Mouse (Mus musculus) left cerebral cortex, postnatal 25 days (tissue): ENCODE results near the gene Odf3b. TPM values are rescaled to one million over a fixed set of nuclear protein-coding genes. Genes with fewer than 3 reads are reported as not detected.
A peak's percentile ranks its signal among the peaks of the same experiment; 100 is the strongest.

ENCODE experiments used
- DNase-seq, 2 experiments: peaks; one replicate each; pipeline ENCODE4 v3.0.0; 2022; ENCODE audit warnings: low spot score in 2 of 2, mixed read lengths in 1 of 2
- intact Hi-C: fragments of 180-260 bp; cut with DNase I; formaldehyde crosslinking; loops from one replicate; pipeline ENCODE4 v1.15.1; 2025
- total RNA-seq, 2 experiments: library from RNA; stranded (reverse); gene quantifications; 2 replicates each; pipeline ENCODE4 v1.2.3; 2021

Gene Odf3b
- total RNA-seq, 2 experiments from 2014 or later, result 0.57 to 0.80 TPM

- no peak for DNase-seq
- intact Hi-C loops, result loop anchor here (5.0 kb wide), 1 partner anchor 90 kb away; no protein-coding TSS in a partner anchor
Measured at GRCm38 (mm10) chr15:89377362-89377761, 1.7 kb downstream of the Odf3b start.

- no peak for DNase-seq
- intact Hi-C loops, result loop anchor here (5.0 kb wide), 1 partner anchor 90 kb away; no protein-coding TSS in a partner anchor
Measured at GRCm38 (mm10) chr15:89376957-89377356, 2.1 kb downstream of the Odf3b start, which contains the start of gene Tymp. Tymp (minus strand) TSS chr15:89377039.

- intact Hi-C loops, result loop anchor here (5.0 kb wide), 1 partner anchor 91 kb away; no protein-coding TSS in a partner anchor
- no peak for DNase-seq
Measured at GRCm38 (mm10) chr15:89376040-89376439, 3.0 kb downstream of the Odf3b start.

DNA sequence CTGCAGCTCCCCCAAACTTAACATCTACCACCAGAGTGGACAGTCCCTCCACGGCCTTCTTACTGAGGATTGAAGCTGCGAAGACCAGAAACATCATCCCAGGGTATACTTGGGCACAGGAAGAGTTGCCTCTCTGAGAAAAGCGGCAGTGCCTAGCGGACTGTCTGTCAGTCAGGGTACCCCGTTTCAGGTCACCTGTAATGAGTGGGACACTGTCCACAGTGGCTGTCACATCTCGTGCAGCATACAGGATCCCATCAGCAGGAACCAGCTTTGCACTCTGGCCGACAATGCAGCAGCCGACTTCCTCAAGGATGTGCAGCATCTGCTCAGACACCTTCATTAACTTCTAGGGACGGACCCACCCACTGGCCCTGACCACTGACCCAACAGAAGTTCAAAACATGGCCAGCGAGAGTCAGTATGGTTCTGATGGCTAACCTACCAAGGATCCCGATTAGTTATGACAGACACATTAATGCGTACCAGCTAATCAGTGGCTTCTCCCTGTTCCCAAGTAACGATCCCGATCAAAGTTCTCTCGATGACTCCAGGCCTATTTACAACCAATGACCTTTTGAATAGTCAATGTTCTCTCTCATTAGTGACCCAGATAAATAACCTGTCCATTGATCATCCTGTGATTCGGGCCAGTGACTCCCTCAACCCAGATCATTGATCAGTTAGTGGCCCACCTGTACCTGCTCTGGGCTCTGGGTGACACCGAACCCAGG is 4.1 kb downstream of the Odf3b start:
- DNase-seq, result no peak
- intact Hi-C loops, result loop anchor here (5.0 kb wide), 1 partner anchor 92 kb away; no protein-coding TSS in a partner anchor

GRCm38 (mm10) chr15:89374340-89374739 is 4.7 kb downstream of the Odf3b start:
- intact Hi-C loops, result no loop called here
- DNase-seq, result no peak

- intact Hi-C loops, result loop anchor here (2.0 kb wide), 1 partner anchor 19 kb away; the partner anchor contains the start of genes Lmf2 and Ncaph2
- DNase-seq, result peak; percentile 93
Measured at GRCm38 (mm10) chr15:89373762-89374248, 5.3 kb downstream of the Odf3b start, which contains the start of gene Sco2. Sco2 (minus strand) TSS chr15:89373846.

DNA sequence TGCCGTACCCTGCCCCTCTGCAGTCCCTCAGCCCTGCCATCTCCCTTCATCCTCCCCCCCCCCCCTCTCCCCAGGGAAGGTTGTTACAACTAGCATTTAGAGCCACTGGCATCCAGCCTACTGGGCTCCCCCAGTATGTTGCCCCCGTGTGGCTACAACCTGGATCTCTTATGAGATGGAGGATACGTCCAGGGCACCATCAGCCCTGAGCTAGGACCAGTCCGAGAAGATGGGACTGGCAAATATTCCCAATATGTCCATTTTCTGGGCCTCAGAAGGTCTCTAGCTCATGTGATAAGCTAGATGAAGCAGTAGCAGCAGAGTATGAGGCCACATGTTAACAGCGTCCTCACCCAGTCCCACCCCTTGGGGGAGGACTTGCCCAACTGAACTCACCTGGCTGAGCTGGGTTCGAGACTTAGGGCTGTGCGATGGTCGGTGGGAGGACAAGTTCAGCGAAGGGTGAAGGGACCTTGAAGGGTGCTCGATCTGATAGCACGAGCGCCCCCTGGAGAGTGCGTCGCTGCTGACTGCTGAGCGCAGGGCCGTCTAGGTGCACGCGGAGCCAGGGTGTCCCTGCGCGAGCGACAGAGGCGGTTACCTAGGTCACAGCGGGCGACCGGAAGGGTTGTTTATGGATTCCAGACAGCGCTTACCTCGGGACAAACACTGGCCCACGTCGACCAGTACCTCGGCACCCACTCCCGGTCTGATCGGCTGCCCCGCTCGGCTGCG is 5.9 kb downstream of the Odf3b start:
- intact Hi-C loops, result loop anchor here (2.0 kb wide), 1 partner anchor 18 kb away; the partner anchor contains the start of genes Lmf2 and Ncaph2
- peak; percentile 81 to 83 for DNase-seq

- no peak for DNase-seq
- intact Hi-C loops, result loop anchor here (2.0 kb wide), 1 partner anchor 18 kb away; the partner anchor contains the start of genes Lmf2 and Ncaph2
Measured at GRCm38 (mm10) chr15:89372536-89372935, 6.5 kb downstream of the Odf3b start.

GRCm38 (mm10) chr15:89372068-89372467 is 7.0 kb downstream of the Odf3b start:
- intact Hi-C loops, result loop anchor here (2.0 kb wide), 1 partner anchor 17 kb away; the partner anchor contains the start of genes Lmf2 and Ncaph2
- DNase-seq, result no peak

DNA sequence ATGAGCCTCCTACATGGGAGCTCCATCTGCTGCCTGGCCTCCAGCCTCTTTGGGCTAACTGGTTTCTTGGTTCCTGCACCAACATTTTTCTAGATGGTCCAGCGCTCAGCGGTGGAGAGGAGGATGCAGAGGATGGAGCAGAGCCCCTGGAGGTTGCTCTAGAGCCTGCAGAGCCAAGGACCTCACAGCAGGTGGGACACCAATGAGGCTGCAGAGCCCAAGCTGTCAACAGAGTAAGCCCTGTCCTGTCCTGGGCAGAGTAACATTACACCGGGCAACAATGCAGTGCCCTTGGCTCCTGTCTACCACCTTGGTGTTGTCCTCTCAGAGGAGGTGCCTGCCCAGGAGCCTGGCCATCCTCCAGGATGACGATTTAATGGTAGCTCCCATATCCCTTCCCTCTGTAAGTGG is 13.9 kb downstream of the Odf3b start:
- DNase-seq, result no peak
- intact Hi-C loops, result no loop called here

- intact Hi-C loops, result no loop called here
- no peak for DNase-seq
Measured at GRCm38 (mm10) chr15:89363051-89363450, 16.0 kb downstream of the Odf3b start.

DNA sequence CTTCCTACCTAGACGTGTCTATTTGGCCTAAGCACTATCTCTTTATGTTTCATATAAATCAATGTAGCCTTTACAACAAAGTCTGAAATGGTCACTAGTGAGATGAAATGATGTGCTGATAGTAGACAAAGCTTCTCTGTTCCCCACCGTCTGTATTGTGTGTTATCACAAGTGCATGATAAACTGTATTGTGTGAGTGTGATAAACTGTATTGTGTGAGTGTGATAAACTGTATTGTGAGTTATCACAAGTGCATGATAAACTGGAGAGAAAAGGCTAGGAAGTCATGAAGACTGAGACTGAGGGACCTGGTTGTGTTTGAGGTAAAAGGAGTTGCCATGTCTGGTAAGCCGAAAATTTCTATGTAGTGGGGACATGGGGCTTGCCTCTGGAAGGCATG is 20.3 kb downstream of the Odf3b start:
- intact Hi-C loops, result loop anchor here (5.0 kb wide), 1 partner anchor 236 kb away; the partner anchor contains the start of gene Tubgcp6
- DNase-seq, result no peak

DNA sequence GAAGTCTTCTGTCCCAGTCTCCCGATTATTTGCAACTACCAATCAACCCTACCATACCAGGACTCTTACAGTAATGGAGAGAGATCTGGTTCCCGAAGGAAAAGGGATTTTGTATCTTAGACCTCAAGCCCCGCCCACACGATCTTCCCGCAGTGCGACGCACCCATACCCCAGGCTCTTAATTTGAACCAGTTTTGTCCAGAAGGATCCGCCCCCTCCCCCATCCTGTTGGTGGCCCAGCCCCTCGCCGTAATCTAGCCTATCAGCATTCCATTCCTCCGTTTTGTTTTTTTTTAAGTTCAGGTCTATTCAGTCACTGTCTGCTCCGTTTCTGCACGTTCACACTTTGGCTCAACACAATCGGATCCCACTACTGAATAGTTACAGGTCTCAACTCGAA is 22.7 kb downstream of the Odf3b start:
- DNase-seq, result peak; percentile 60 to 67
- intact Hi-C loops, result loop anchor here (5.0 kb wide), 1 partner anchor 234 kb away; the partner anchor contains the start of gene Tubgcp6

- peak; percentile 94 to 96 for DNase-seq
- intact Hi-C loops, result loop anchor here (1.0 to 5.0 kb wide), 4 partner anchors 17 to 233 kb away; partner anchors contain the start of genes C730034F03Rik, Chkb, Gm44502 and Sbf1
Measured at GRCm38 (mm10) chr15:89355241-89356187, 23.6 kb downstream of the Odf3b start, which contains the start of the genes Lmf2 and Ncaph2. Lmf2 (minus strand) TSS chr15:89355659. Ncaph2 (plus strand) TSS chr15:89355719.

GRCm38 (mm10) chr15:89354455-89354854 is 24.6 kb downstream of the Odf3b start:
- no peak for DNase-seq
- intact Hi-C loops, result loop anchor here (2.0 kb wide), 2 partner anchors 18 to 40 kb away; partner anchors contain the start of genes Sbf1 and Sco2

DNA sequence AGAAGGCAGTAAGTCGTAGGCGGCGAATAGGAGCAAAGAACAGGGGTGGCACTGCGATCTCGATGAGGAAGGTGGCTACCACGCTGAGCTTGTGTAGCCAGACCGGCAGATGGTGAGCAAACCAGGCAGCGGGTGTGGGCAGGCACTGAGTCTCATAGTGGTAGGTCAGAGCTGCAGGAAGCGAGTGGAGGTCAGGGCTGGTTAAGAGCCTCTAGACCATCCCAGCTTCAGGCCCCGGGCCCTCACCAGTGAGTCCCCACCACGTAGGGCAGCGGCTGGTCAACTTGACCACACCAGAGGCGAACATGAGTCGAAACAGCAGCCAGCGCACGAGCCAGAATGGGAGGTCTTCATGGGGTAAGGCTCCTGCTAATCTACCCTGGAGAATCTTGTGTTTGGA is 25.2 kb downstream of the Odf3b start:
- DNase-seq, result no peak
- intact Hi-C loops, result loop anchor here (2.0 kb wide), 2 partner anchors 19 to 39 kb away; partner anchors contain the start of genes Sbf1 and Sco2

GRCm38 (mm10) chr15:89352795-89353194 is 26.3 kb downstream of the Odf3b start:
- no peak for DNase-seq
- intact Hi-C loops, result no loop called here

DNA sequence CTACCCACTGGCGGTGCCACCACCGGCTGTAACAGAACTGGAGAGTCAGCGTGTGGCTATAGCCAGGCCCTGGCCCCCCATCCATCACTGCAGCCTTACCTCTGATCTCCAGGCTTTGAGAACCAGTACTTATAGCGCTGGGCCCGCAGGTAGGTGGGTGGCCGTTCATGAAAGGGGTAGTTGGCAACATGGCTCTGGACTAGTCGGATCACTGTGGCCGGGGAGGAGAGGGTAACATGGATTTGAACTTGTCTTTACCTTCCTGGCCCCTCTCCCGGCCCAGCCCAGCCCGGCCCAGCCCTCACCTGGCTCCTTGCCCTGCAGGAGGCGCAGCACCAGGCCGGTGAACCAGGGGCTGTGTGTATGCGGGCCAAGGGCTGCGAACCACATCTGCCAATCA is 27.0 kb downstream of the Odf3b start:
- intact Hi-C loops, result no loop called here
- DNase-seq, result no peak
